Mouse (Mus musculus) liver, adult (tissue): ENCODE results near the gene Vnn1.

Experiments used
- GATA4 ChIP-seq: IDR thresholded peaks from 2 replicates; pipeline ENCODE4 v1.6.1; 2014; ENCODE audit warnings: mild to moderate bottlenecking, low read length; ENCODE audit not compliant: insufficient replicate concordance

Vnn1 gene

DNA sequence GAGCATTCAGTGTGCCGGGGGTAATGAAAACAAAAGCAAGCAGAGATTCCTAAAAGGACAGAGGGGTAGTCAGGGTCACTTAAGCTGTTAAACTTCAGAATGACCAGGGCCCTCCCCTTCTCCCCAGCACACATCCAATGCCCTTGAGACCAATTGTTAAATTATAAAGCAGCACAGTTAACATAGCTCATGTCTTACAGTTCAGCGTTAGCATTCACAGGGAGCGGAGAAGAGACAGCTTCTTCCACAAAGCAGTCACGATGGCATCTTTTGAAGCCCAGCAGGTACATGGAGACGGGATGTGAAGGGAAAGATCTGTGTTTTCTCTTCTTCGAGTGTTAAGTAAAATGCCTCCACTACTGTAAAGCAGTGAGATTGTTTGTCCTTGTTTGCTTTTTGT lies 43.8 kb downstream of the Vnn1 start, which contains the start of gene Taar2:
Gene Taar2 (plus strand): TSS at position 261 of the 400 bp plus-strand sequence.
- no peak for TF ChIP-seq GATA4

DNA sequence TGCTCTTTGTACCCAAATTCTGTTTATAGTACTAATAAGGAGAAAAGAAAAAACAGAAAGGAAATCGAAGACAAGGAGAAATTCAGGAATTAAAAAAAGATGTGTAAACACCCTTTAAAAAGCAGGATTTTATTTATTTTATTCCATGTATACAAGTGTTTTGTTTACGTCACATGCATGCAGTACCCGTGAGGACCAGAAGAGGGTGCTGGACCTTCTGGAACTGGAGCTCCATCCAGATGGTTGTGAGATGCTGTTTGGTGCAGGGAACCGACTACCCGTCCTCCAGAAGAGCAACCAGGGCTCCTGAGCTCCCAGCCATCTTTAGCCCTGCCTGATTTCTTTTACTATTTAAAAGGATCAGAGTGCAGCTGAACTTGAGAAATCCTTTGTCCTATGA lies 48.0 kb downstream of the Vnn1 start:
- TF ChIP-seq GATA4: no peak

- no peak for TF ChIP-seq GATA4
Measured at GRCm38 (mm10) chr10:23948026-23948425, 53.5 kb downstream of the Vnn1 start.

DNA sequence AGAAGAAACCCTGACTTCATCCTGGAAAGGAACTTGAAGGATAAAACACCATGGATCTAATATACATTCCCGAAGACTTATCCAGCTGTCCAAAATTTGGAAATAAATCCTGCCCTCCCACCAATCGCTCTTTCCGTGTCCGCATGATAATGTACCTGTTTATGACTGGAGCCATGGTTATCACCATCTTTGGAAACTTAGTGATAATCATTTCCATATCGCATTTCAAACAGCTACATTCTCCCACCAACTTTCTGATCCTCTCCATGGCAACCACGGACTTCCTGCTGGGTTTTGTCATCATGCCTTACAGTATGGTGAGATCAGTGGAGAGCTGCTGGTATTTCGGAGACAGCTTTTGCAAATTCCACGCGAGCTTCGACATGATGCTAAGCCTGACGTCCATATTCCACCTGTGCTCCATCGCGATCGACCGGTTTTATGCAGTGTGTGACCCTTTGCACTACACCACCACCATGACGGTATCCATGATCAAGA lies 55.1 kb downstream of the Vnn1 start, which contains the start of gene Taar3:
Gene Taar3 (plus strand): TSS at position 51 of the 498 bp plus-strand sequence.
- no peak for TF ChIP-seq GATA4

DNA sequence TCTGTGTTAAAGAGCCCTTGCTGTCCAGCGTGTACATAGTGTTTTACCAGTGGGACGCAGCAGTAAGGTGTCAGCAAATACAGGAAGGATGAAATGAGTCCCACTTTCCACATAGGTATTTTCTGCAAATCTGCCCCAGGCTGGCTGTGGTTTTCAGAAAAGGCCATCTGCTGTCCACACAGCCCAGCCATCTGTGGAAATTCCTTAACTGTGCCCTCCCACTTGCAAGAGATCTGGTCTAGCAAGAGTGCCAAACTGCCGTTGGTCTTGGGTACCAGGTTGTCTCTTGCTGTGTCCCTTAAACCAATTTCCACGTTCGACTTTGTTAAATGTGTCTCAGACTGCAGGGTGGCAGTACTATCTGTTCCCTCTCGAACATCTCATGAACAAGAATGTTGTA lies 57.2 kb downstream of the Vnn1 start:
- TF ChIP-seq GATA4: no peak
